ENCODE assay signal across 12 mouse cellular contexts in the genomic region with DNA sequence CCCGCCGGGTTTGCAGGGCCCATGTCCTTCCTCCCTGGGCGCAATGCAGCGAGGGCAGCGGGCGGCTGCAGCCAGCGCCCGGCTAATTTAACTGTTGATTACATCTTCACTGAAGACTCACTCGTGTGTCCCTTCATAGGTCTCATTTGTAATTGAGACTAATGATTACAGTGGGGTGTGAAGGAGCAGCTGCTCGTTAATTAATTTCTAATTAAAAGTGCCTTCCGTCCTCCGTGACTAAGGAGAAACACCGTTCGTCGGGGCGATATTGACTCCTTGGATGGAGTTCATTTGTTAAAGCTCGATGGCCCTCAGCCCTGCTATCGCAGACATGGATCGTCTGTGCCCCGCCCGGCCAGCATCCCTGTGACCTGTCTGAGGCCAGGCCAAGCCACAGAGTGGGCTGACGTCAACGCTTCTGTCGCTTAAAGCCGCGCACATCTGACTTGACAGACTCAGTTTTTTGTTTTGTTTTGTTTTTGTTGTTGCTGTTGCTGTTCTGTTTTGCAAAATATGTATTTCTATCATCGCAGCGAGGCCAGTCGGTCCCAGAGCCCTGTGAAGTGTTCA. TPM values are rescaled to one million over a fixed set of nuclear protein-coding genes. Genes with fewer than 3 reads are reported as not detected.
A peak's percentile ranks its signal among the peaks of the same experiment; 100 is the strongest.
DNase-seq lines count a peak whose midpoint lies in the region; ATAC-seq and TF ChIP-seq lines count a peak whose summit lies in the region.
"Had no signal": no experiment of that assay in that cellular context is flagged by ENCODE, and none has a peak within 500 bp of the region (broad histone marks: within the 10 kb centered on the region; RNA-seq: fewer than 3 reads in every experiment).

No protein-coding gene starts in this region.

- H3K9ac ChIP-seq in ES-Bruce4 (ENCODE audit: low read depth, poor library complexity, severe bottlenecking), result no peak overlapping the region
- H3K9ac ChIP-seq in embryonic facial prominence, embryonic 15.5 days, result no peak overlapping the region
- H3K9ac ChIP-seq in limb, embryonic 12.5 days (replicated peaks), result no peak overlapping the region

- H3K27ac ChIP-seq in heart, embryonic 10.5 days, result peak overlapping the region; percentile 93
- no peak overlapping the region for H3K27ac ChIP-seq in ES-Bruce4 (ENCODE audit: insufficient read depth, low read length)
- H3K27ac ChIP-seq in embryonic facial prominence, embryonic 15.5 days (replicated peaks), result no peak overlapping the region
- no peak overlapping the region for H3K27ac ChIP-seq in limb, embryonic 12.5 days
- H3K27ac ChIP-seq in cerebellum, adult 2 months (ENCODE audit: insufficient read depth, low read length), result no peak overlapping the region

- ATAC-seq in embryonic facial prominence, embryonic 15.5 days (ENCODE audit: insufficient number of reproducible peaks, low FRiP score, low TSS enrichment, low read depth), result no peak
- ATAC-seq in limb, embryonic 12.5 days (ENCODE audit: insufficient number of reproducible peaks, insufficient read depth, low FRiP score, low TSS enrichment, low read depth), result no peak

- no peak for TF ChIP-seq EP300 in ES-Bruce4 (IDR thresholded peaks at IDR 0.05; ENCODE audit: insufficient read depth, low read depth, low read length)

- no peak for TF ChIP-seq POLR2A in ES-Bruce4 (IDR thresholded peaks at IDR 0.05; ENCODE audit: insufficient read depth, low read length)
- TF ChIP-seq POLR2A in cerebellum, adult 2 months (IDR thresholded peaks at IDR 0.05; ENCODE audit: borderline replicate concordance, insufficient read depth, low read length), result no peak

- intact Hi-C loops in heart, postnatal 25 days (cut with DNase I), result loop anchor here (5.0 kb wide), 1 partner anchor 63 kb away; a partner anchor contains a TSS

- peaks cover 23% of the 10 kb centered on the region for H3K36me3 ChIP-seq in heart, embryonic 10.5 days
- no peaks in the 10 kb centered on the region for H3K36me3 ChIP-seq in ES-Bruce4 (ENCODE audit: control insufficient read depth, insufficient read depth, low read length, poor library complexity, severe bottlenecking)
- no peaks in the 10 kb centered on the region for H3K36me3 ChIP-seq in embryonic facial prominence, embryonic 15.5 days
- H3K36me3 ChIP-seq in limb, embryonic 12.5 days, result no peaks in the 10 kb centered on the region

- H3K4me2 ChIP-seq in embryonic facial prominence, embryonic 15.5 days (replicated peaks), result peak overlapping the region; percentile 71
- H3K4me2 ChIP-seq in limb, embryonic 12.5 days, result peak overlapping the region; percentile 30; the same call in 1 of the 2 replicates

- DNase-seq in heart, embryonic 10.5 days (ENCODE audit: low spot score), result no peak
- no peak for DNase-seq in heart, postnatal 25 days (ENCODE audit: low spot score)
- no peak for DNase-seq in layer of hippocampus, postnatal 10 days (ENCODE audit: low spot score in 2 of 2)
- no peak for DNase-seq in yolk sac, embryonic 10.5 days (ENCODE audit: low spot score)
- DNase-seq in cerebellum, adult 2 months, result no peak
- DNase-seq: cerebellum, adult 18-20 months; lung, postnatal 36 days had no signal

- H3K4me3 ChIP-seq in heart, embryonic 10.5 days, result peak overlapping the region; percentile 73
- H3K4me3 ChIP-seq in ES-Bruce4 (ENCODE audit: low read depth, low read length), result peak overlapping the region; percentile 17
- peak overlapping the region; percentile 49 for H3K4me3 ChIP-seq in embryonic facial prominence, embryonic 15.5 days (replicated peaks)
- peak overlapping the region; percentile 13; the same call in 1 of the 2 replicates for H3K4me3 ChIP-seq in limb, embryonic 12.5 days (replicated peaks)
- H3K4me3 ChIP-seq in cerebellum, adult 2 months (replicated peaks; ENCODE audit: insufficient read depth, low read depth, low read length), result no peak overlapping the region

- TF ChIP-seq CTCF in ES-Bruce4 (IDR thresholded peaks at IDR 0.05; ENCODE audit: low read depth, low read length), result no peak
- TF ChIP-seq CTCF in cerebellum, adult 2 months (IDR thresholded peaks at IDR 0.05; ENCODE audit: borderline replicate concordance, insufficient read depth, low read depth, low read length), result no peak

- 3% methylated on average over 29 of the region's 29 CpGs for WGBS in heart, embryonic 10.5 days
- WGBS in embryonic facial prominence, embryonic 15.5 days, result 8% methylated on average over 29 of the region's 29 CpGs
- WGBS in limb, embryonic 12.5 days, result 3% methylated on average over 29 of the region's 29 CpGs
- 22% methylated on average over 29 of the region's 29 CpGs for WGBS in cerebellum, adult 2 months

- peaks cover 69% of the 10 kb centered on the region for H3K4me1 ChIP-seq in heart, embryonic 10.5 days
- peaks cover 4% of the 10 kb centered on the region for H3K4me1 ChIP-seq in ES-Bruce4 (ENCODE audit: control insufficient read depth, insufficient read depth, low read length)
- peaks cover 46% of the 10 kb centered on the region for H3K4me1 ChIP-seq in embryonic facial prominence, embryonic 15.5 days
- peaks cover 39% of the 10 kb centered on the region for H3K4me1 ChIP-seq in limb, embryonic 12.5 days (replicated peaks)
- peaks cover 3% of the 10 kb centered on the region; the same call in 1 of the 2 replicates for H3K4me1 ChIP-seq in cerebellum, adult 2 months (ENCODE audit: control insufficient read depth, insufficient read depth, low read length)

- H3K27me3 ChIP-seq in heart, embryonic 10.5 days (ENCODE audit: insufficient read depth, poor library complexity, severe bottlenecking), result peaks cover 100% of the 10 kb centered on the region
- peaks cover 22% of the 10 kb centered on the region for H3K27me3 ChIP-seq in ES-Bruce4 (ENCODE audit: control insufficient read depth, insufficient read depth, low read length, poor library complexity, severe bottlenecking)
- peaks cover 97% of the 10 kb centered on the region for H3K27me3 ChIP-seq in embryonic facial prominence, embryonic 15.5 days
- H3K27me3 ChIP-seq in limb, embryonic 12.5 days, result peaks cover 100% of the 10 kb centered on the region
- H3K27me3 ChIP-seq in cerebellum, adult 2 months (ENCODE audit: control insufficient read depth, insufficient read depth, low read length), result peaks cover 15% of the 10 kb centered on the region; the same call in 1 of the 2 replicates

- no peaks in the 10 kb centered on the region for H3K9me3 ChIP-seq in heart, embryonic 10.5 days
- H3K9me3 ChIP-seq in ES-Bruce4 (replicated peaks; ENCODE audit: control insufficient read depth, insufficient read depth, low read length, poor library complexity, severe bottlenecking), result no peaks in the 10 kb centered on the region
- H3K9me3 ChIP-seq in embryonic facial prominence, embryonic 15.5 days (replicated peaks), result no peaks in the 10 kb centered on the region
- H3K9me3 ChIP-seq in limb, embryonic 12.5 days, result no peaks in the 10 kb centered on the region

RNA-seq across cellular contexts. Expression of a gene that starts 4.0 kb away (rescaled TPM):
- polyA plus RNA-seq in heart, embryonic 10.5 days (2016; fragmentation: Nextera tagmentation; extraction: Ambion mirVana), result 39.4 and 78.4 TPM in 2 replicates
- total RNA-seq in heart, postnatal 25 days (2021), result 10 to 100 TPM; 26.0 to 27.0 TPM
- 0.49 and 0.65 TPM in 2 replicates for polyA plus RNA-seq in ES-Bruce4 (2011; ENCODE audit: insufficient read depth, insufficient read length, low read depth, missing spikeins)
- polyA plus RNA-seq in embryonic facial prominence, embryonic 15.5 days (2015; fragmentation: Nextera tagmentation; extraction: Ambion mirVana), result 17.5 and 19.3 TPM in 2 replicates
- polyA plus RNA-seq in limb, embryonic 12.5 days (2016; fragmentation: Nextera tagmentation; extraction: Ambion mirVana), result 5.8 and 7.3 TPM in 2 replicates
- not detected for total RNA-seq in layer of hippocampus, postnatal 10 days (2021)
- 0.43 and 0.70 TPM in 2 replicates for polyA plus RNA-seq in cerebellum, adult 2 months (2012; rRNA removed)
- total RNA-seq: gastrocnemius, adult 8-10 months; layer of hippocampus, adult 18-20 months had no signal
